Mouse (Mus musculus) adrenal gland, adult (tissue): ENCODE measurements around the gene Stub1.

Experiments used
- DNase-seq, 2 experiments: peaks; one replicate each; pipeline ENCODE4 v3.0.0; 2022 to 2023; ENCODE audit warnings: low spot score in 1 of 2; ENCODE audit not compliant: inconsistent age in 2 of 2

The Stub1 gene

DNA sequence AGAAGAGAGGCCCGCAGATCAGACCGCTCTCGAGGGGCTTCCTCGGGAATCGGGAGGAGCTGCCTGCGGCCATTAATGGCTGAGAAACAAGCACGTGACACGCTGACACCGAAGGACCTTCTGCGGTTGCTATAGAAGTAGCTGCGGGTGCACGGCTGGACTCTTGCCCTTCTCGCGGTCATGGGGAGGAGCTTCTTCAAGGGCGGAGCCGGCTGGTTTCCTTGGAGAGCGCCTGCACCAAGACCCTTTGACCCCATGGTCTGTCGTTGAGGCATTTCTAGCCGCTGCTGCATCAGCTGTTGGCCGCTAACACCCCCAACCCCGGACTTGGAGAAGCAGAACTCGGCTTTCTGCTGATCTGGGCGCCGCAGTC is at the start of gene Stub1:
TSS of gene Stub1 (minus strand) at position 114 of the 373 bp plus-strand sequence.
- DNase-seq = peak; percentile 96 to 99

- DNase-seq = peak; percentile 52 to 64
These were observed 49.1 kb upstream of the Stub1 start for GRCm38 (mm10) chr17:25882306-25882705.

GRCm38 (mm10) chr17:25881691-25882090 is 48.5 kb upstream of the Stub1 start:
- peak in 1 of 2 experiments; percentile 47 for DNase-seq

DNA sequence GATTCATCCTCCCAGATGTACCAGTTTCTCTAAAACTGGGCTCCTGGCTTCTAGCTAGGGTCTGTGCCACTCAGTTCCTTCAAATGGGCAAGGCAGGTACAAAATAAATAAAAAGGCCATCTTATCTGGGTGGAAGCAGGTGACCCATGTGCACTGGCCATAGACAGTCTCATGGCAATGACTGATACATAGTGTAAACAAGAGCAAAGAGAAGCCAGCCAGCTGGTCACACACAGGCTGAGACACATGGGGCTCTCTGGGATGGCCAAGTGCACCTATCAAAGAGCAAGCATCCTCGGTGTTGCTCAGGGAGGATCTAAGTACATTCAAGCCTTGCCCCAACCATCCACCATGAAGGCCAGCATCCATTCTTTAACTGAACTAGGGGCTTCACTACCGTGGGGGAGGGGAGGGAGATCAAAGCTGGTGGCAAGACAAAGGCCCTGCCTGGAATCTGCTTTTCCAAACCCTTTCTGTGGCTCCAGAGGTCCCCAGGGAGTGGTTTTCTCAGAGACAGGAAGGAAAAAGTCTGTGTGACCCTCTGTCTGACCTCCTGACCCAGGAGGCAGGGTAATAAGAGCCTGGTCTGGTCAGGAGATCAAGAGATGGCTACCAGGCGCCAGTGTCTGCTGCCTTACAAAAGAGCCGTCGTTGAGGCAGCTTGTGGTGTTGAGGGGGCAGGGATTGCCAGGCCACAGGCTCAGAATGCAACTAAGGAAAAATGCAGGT is 47.9 kb upstream of the Stub1 start:
- peak in 1 of 2 experiments; percentile 65 for DNase-seq

DNA sequence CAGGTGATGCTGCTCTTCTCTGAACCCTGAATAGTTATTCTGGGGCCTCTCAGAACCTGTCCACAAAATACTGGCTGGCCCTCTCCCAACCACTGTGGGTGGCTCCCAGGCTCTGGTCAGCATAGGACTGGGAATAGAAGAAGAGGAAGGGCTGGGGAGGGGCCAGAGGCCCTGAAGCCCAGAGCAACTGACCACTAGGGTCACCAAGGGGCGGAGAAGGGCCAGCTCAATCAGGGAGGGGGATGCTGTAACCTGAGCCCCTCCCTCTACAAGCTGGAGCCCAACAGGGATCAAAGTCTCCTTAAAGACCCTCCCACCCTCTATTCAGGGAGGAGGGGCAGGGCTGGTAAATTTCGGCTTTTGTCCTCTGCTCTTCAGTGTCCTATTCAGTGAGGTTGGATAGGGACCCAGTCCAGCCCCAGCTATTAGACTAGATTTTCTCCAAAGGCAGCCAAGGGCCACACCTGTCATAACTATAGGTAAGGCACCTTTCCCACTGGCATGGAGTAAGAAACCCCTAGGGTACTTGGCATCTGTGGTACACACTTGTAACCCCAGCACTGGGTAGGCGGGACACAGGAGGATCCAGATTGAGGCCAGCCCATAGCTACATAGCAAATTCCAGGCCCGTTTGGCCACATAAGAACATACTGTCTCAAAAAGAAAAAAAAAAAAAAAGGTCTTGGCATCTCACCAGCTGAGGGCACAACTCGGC is 47.1 kb upstream of the Stub1 start, which contains the start of gene Wfikkn1:
TSS of gene Wfikkn1 (minus strand) at position 663 of the 715 bp plus-strand sequence.
- peak in 1 of 2 experiments; percentile 35 for DNase-seq

DNA sequence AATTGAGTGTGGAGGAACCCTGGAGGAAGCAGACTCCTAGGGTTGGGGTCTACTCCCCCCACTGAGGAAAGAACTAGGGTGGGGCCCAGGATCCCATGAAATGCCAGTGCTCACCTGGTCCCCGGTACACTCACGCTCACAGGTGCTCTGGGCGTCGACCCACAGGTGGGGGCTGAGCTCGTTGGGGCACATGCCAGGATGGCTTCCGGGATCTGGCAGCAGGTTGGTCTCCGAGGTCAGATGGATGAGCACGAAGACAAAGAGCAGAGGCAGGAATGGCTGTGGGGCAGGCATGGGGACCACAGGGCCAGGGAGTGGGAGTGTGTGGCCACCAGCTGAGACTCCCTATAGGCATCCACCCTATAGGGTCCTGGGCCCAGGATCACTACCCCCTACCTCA is 46.5 kb upstream of the Stub1 start:
- DNase-seq = no peak

DNA sequence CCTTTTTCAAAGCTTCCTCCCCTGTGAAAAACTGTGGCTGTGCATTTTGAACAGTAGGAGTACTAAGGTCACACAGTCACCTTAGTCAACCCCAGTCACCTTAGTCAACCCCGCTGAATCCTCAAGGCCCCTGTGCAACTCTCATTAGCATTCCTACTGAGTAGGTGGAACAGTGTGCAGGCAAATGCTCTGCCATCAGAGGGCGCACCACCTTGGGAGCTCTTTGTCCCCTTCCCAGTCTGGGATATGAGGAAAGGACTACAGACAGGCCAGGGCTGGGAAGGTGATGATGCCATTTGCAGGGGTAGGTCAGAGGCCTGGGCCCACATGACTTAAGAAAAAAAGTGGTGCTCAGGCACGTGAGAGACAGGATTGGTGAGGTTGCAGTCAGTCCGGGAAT is 46.1 kb upstream of the Stub1 start:
- DNase-seq = peak; percentile 61 to 83

- no peak for DNase-seq
These were observed 45.5 kb upstream of the Stub1 start for GRCm38 (mm10) chr17:25878611-25879180.

DNA sequence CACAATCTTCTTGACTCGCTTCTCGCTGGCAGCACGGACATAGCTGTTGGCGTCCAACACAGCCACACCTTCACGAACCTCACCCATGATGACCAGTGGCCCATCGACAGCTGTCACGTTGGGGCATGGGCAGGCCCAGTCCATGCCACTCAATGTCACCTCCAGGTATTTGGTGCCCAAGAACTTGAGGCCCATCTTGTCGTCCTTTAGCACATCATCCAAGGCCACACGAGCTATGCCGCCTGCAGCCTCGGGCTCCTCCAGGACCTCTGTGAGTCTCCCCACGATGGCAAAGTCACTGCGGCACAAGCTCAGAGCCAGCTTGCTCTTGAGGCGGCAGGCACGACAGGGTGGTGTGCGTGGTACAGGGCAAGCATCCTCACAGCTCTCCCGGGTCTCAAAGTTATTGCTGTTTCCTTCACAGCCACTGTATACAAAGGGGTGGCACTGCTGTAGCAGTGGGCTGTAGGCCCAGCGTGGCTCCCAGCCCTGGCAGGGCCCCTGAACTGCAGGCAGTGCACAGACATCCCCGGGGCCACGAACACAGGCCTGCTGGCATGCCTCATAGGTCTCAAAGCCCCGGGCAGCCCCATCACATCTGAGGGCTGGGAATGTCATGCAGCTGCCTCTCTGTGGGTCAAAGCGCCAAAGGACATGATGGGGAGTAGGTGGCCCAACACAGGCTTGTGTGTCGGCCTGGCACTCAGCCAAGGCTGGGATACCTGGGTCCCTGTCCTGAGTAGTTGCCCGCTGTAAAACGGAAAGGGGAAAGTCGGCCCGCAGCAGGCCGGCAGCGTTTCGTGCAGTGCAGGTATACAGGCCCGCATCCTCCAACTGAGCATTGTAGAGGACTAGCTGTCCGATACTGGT is 44.8 kb upstream of the Stub1 start:
- peak; percentile 35 to 54 for DNase-seq

- peak in 1 of 2 experiments; percentile 40 for DNase-seq
These were observed 43.8 kb upstream of the Stub1 start for GRCm38 (mm10) chr17:25877025-25877424.

- DNase-seq = peak; percentile 41 to 53
These were observed 43.2 kb upstream of the Stub1 start for GRCm38 (mm10) chr17:25876347-25876915.

DNA sequence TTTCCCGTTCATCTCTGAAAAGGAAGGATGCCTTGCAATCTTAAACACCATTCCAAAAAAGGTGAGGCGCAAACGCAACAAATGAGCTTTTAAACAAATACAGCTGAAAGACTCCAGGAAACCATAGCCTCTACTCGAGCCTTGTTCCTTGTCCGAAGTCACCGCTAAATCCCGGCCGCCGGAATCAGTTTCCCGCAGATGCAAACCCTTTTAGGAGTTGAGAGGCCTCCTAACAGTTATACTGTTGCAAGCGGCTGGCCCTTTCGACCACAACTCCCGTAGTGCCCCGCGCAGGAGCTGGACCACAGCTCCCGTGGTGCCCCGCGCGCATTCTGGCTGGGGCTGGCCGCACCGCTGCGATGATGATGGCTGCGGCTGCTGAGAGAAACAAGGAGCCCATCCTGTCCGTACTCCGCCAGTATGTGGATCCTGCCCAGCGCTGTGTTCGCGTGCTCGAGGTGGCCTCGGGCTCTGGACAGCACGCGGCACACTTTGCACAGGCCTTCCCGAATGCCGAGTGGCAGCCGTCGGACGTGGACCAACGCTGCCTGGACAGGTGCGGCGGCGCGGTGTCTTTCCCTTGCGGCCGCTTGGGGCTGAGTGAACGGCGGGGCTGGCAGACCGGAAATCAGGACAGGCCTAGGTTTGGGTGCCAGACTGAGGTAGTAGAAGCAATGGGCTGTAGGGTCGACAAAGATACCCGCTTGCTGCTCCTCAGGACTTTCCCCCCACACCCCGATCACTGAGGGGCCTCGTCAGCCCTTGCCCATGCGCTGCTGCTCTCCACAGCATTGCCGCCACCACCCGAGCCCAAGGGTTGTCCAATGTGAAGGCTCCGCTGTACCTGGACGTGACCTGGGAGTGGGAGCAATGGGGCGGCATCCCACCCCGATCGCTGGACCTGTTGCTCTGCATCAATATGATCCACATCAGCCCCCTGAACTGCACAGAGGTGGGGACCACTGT is 42.2 kb upstream of the Stub1 start:
- DNase-seq = peak; percentile 92 to 97

DNA sequence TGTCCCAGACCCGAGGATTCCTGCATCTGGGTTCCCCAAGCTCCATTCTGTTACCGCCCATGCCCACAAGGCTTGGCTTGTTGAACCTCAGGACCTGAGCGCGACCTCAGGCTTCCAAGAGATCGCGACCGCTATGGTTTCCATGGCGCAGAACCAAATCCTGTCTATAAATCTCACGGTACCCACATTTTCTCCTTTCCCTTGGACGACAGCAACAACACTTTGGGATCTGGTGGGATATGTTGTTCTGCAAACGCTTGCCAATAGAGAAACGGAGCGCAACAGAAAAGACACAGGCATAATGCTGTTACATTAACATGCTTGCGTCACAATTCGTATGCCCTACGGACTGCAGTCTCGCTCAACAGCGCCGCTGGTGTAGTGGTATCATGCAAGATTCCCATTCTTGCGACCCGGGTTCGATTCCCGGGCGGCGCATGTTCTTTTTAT is 41.5 kb upstream of the Stub1 start, which contains the start of gene Mettl26:
TSS of gene Mettl26 (plus strand) at position 354 of the 450 bp plus-strand sequence.
- DNase-seq = peak; percentile 89 to 99

DNA sequence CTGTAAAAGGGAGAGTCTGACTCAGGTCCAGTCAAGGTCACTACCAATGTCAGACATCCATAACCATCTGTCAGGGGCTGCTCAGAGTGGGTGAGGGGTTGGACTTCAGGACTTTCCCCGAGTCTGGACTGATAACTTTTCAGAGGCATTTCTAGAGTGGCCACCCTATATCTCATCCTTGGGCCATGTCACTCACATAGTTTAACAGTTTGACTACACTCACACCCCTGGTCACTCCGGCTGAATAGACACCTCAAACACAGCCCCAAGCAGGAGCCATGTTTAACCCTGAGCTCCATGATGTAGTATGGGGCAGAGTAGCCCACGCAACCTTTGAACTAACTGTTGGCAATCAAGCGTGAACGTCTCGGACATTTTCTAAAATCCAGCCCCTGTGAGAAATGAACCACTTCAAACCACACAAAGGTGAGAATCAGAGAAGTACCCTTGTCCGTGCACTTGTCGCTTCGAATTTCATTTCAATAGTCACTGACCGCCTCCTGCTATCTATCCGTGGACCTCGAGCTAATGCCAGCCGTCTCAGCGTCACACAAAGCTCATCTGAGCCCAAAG is 41.0 kb upstream of the Stub1 start:
- DNase-seq = peak; percentile 74 to 90

- DNase-seq = no peak
These were observed 40.4 kb upstream of the Stub1 start for GRCm38 (mm10) chr17:25873405-25874147.

GRCm38 (mm10) chr17:25872676-25873075 is 39.5 kb upstream of the Stub1 start:
- no peak for DNase-seq

- DNase-seq = peak; percentile 84 to 92
These were observed 38.4 kb upstream of the Stub1 start for GRCm38 (mm10) chr17:25871566-25871965.

DNA sequence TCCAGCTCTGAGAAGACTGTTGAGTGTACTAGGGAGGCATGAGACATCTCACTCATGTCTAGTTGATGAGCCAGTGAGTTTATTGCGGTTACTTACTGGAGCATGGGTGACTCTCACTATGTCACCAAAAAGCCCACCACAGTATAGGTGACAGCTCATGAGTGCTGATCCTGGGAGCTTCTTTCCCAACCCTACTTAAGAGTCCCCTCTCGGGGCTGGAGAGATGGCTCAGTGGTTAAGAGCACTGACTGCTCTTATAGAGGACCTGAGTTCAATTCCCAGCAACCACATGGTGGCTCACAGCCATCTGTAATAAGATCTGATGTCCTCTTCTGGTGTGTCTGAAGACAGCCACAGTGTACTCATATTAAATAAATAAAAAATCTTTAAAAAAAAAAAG is 36.8 kb upstream of the Stub1 start:
- no peak for DNase-seq
